Mouse (Mus musculus) CH12.LX (cell line): ENCODE data around the gene Dupd1. TPM values are rescaled to one million over a fixed set of nuclear protein-coding genes. Genes with fewer than 3 reads are reported as not detected.

Experiments
- DNase-seq: peaks from one replicate; pipeline ENCODE4 v3.0.0-alpha.2; 2013; ENCODE audit errors: extremely low read depth
- H3K27ac ChIP-seq: 2 replicates; pipeline ENCODE4 v1.5.1; 2012; ENCODE audit warnings: low read depth, mild to moderate bottlenecking, control low read depth, moderate library complexity; ENCODE audit not compliant: insufficient read depth
- H3K27me3 ChIP-seq: replicated peaks from 2 replicates; pipeline ENCODE3; 2012; ENCODE audit warnings: inconsistent platforms
- H3K36me3 ChIP-seq, 2 experiments: replicated peaks in 1 of 2; 2 replicates each; pipeline versions ENCODE3 to v1.6.1; 2012; ENCODE audit warnings: inconsistent platforms in 1 of 2, low read length in 1 of 2, mild to moderate bottlenecking in 1 of 2, mixed read lengths in 1 of 2, moderate library complexity in 1 of 2; ENCODE audit not compliant: control insufficient read depth in 1 of 2, insufficient read depth in 1 of 2
- H3K4me1 ChIP-seq, 2 experiments: 2 replicates each; pipeline ENCODE4 v1.6.1; 2012; ENCODE audit warnings: inconsistent platforms in 1 of 2, moderate library complexity in 1 of 2; ENCODE audit not compliant: insufficient read depth in 2 of 2, control insufficient read depth in 1 of 2
- H3K4me2 ChIP-seq: 2 replicates; pipeline ENCODE4 v1.6.1; 2012; ENCODE audit warnings: low read depth, mild to moderate bottlenecking, control low read depth; ENCODE audit not compliant: poor library complexity, insufficient read depth, severe bottlenecking
- H3K4me3 ChIP-seq, 3 experiments: fragments of 150-350 bp in 1 of 3; sonication (generic) in 1 of 3; replicated peaks in 1 of 3; 2 replicates each; pipeline versions ENCODE3 to v1.5.1; 2011 to 2012; ENCODE audit warnings: low read depth in 2 of 3, low read length in 2 of 3, mild to moderate bottlenecking in 2 of 3, moderate library complexity in 2 of 3, control low read depth in 1 of 3, improper control_type of control experiment in 1 of 3, inconsistent platforms in 1 of 3, mixed read lengths in 1 of 3; ENCODE audit not compliant: poor library complexity in 1 of 3
- H3K79me2 ChIP-seq: replicated peaks from 2 replicates; pipeline ENCODE4 v1.6.1; 2012; ENCODE audit warnings: mild to moderate bottlenecking, moderate library complexity; ENCODE audit not compliant: control insufficient read depth, poor library complexity, insufficient read depth, severe bottlenecking; ENCODE audit errors: extremely low read depth
- H3K9ac ChIP-seq: 2 replicates; pipeline ENCODE4 v1.6.1; 2012; ENCODE audit warnings: low read depth, mild to moderate bottlenecking, control low read depth, moderate library complexity; ENCODE audit not compliant: insufficient read depth
- H3K9me3 ChIP-seq: replicated peaks from 2 replicates; pipeline ENCODE3; 2012; ENCODE audit warnings: low read length, inconsistent platforms, mixed read lengths
- CHD1 ChIP-seq: IDR thresholded peaks from 2 replicates; pipeline ENCODE4 v1.6.1; 2012; ENCODE audit warnings: low read depth, low read length, improper control_type of control experiment, inconsistent platforms
- ELF1 ChIP-seq: IDR thresholded peaks from 2 replicates; pipeline ENCODE4 v1.6.1; 2014; ENCODE audit warnings: low read depth, mild to moderate bottlenecking, inconsistent platforms, low read length, improper control_type of control experiment
- HCFC1 ChIP-seq: IDR thresholded peaks from 2 replicates; pipeline ENCODE4 v1.6.1; 2012; ENCODE audit warnings: low read depth, mild to moderate bottlenecking, inconsistent platforms, low read length, improper control_type of control experiment
- IRF4 ChIP-seq: IDR thresholded peaks from 2 replicates; pipeline ENCODE4 v1.6.1; 2014; ENCODE audit warnings: low read depth, mild to moderate bottlenecking, inconsistent platforms, low read length, improper control_type of control experiment
- JUN ChIP-seq: IDR thresholded peaks from 2 replicates; pipeline ENCODE4 v1.6.1; 2011; ENCODE audit warnings: low read depth, mild to moderate bottlenecking, low read length, improper control_type of control experiment, moderate library complexity; ENCODE audit not compliant: insufficient read depth
- MAX ChIP-seq: IDR thresholded peaks from 2 replicates; pipeline ENCODE4 v1.6.1; 2011; ENCODE audit warnings: low read length, improper control_type of control experiment
- MAZ ChIP-seq: IDR thresholded peaks from 2 replicates; pipeline ENCODE4 v1.6.1; 2012; ENCODE audit warnings: low read depth, mild to moderate bottlenecking, inconsistent platforms, low read length, improper control_type of control experiment, moderate library complexity
- MEF2A ChIP-seq: IDR thresholded peaks from 2 replicates; pipeline ENCODE4 v1.6.1; 2014; ENCODE audit warnings: low read depth, mild to moderate bottlenecking, inconsistent platforms, low read length, improper control_type of control experiment, borderline replicate concordance
- MYC ChIP-seq: IDR thresholded peaks from 2 replicates; pipeline ENCODE4 v1.6.1; 2011; ENCODE audit warnings: low read depth, mild to moderate bottlenecking, improper control_type of control experiment, low read length
- NELFE ChIP-seq: IDR thresholded peaks from 2 replicates; pipeline ENCODE4 v1.6.1; 2011; ENCODE audit warnings: low read depth, low read length, improper control_type of control experiment
- NRF1 ChIP-seq: IDR thresholded peaks from 2 replicates; pipeline ENCODE4 v1.6.1; 2014; ENCODE audit warnings: low read depth, mild to moderate bottlenecking, inconsistent platforms, low read length, improper control_type of control experiment, moderate library complexity
- PAX5 ChIP-seq: IDR thresholded peaks from 2 replicates; pipeline ENCODE4 v1.6.1; 2012; ENCODE audit warnings: low read length, inconsistent platforms, mixed read lengths
- RCOR1 ChIP-seq: conservative IDR thresholded peaks from 2 replicates; pipeline ENCODE4 v1.6.1; 2012; ENCODE audit warnings: low read depth, mild to moderate bottlenecking, inconsistent platforms, low read length, improper control_type of control experiment
- SIN3A ChIP-seq: IDR thresholded peaks from 2 replicates; pipeline ENCODE4 v1.6.1; 2012; ENCODE audit warnings: low read length, improper control_type of control experiment, inconsistent platforms
- UBTF ChIP-seq: IDR thresholded peaks from 2 replicates; pipeline ENCODE4 v1.6.1; 2012; ENCODE audit warnings: low read depth, mild to moderate bottlenecking, inconsistent platforms, low read length, improper control_type of control experiment, moderate library complexity
- USF1 ChIP-seq: IDR thresholded peaks from 2 replicates; pipeline ENCODE4 v1.6.1; 2014; ENCODE audit warnings: low read depth, mild to moderate bottlenecking, inconsistent platforms, low read length, improper control_type of control experiment
- ZC3H11A ChIP-seq: IDR thresholded peaks from 2 replicates; pipeline ENCODE4 v1.6.1; 2012; ENCODE audit warnings: low read depth, mild to moderate bottlenecking, inconsistent platforms, low read length, improper control_type of control experiment
- ZNF384 ChIP-seq: IDR thresholded peaks from 2 replicates; pipeline ENCODE4 v1.6.1; 2012; ENCODE audit warnings: low read depth, low read length, improper control_type of control experiment, inconsistent platforms
- dilution Hi-C: fragments of 300-500 bp; cut with MboI; formaldehyde crosslinking; loops from 2 replicates; pipeline ENCODE4 v1.14.3; 2020; ENCODE audit warnings: low sequenced_read_pairs; ENCODE audit not compliant: extremely low pct_unique_long_range_greater_than_20kb, extremely low pct_ligation_motif_present
- in situ Hi-C: fragments of 300-500 bp; cut with MboI; formaldehyde crosslinking; loops from 3 replicates; pipeline ENCODE4 v1.14.3; 2019; ENCODE audit warnings: low sequenced_read_pairs, low pct_ligation_motif_present, low pct_unique_long_range_greater_than_20kb, mixed read lengths
- polyA plus RNA-seq: library from polyadenylated mRNA; unstranded; fragments of >175 nt; gene quantifications from 2 replicates; pipeline ENCODE4 v1.2.1, GENCODE M21; 2012; ENCODE audit warnings: low read depth; ENCODE audit not compliant: insufficient read length
- total RNA-seq, 2 experiments: library from RNA; depleted of rRNA; stranded (reverse); fragments of 300-350 nt in 1 of 2; fragments of >200 nt in 1 of 2; gene quantifications; 2 replicates each; pipeline ENCODE4 v1.2.3; 2012 to 2014

The Dupd1 gene
- total and polyA plus RNA-seq, 3 experiments = not detected

- Histone ChIP-seq H3K9me3 (no peaks in the 10 kb centered on the region), H3K4me2 (no peak overlapping the region), H3K27me3 (no peaks in the 10 kb centered on the region), H3K27ac (no peak overlapping the region), H3K9ac (no peak overlapping the region), H3K4me1 (no peaks in the 10 kb centered on the region), H3K36me3 (peaks cover 28 to 30% of the 10 kb centered on the region in 2 experiments), H3K4me3 (no peak overlapping the region), H3K79me2 (no peaks in the 10 kb centered on the region)
- in situ Hi-C loops = no loop called here
- dilution Hi-C loops = no loop called here
- TF ChIP-seq PAX5 (no peak), UBTF (no peak), SIN3A (no peak), ZNF384 (no peak), CHD1 (no peak), IRF4 (no peak), ZC3H11A (no peak), JUN (no peak), NRF1 (no peak), RCOR1 (no peak), NELFE (no peak), HCFC1 (no peak), ELF1 (no peak), MEF2A (no peak), USF1 (no peak), MAZ (no peak), MYC (no peak), MAX (no peak)
- DNase-seq = no peak
Observed at GRCm38 (mm10) chr14:21631665-21632200, 82.6 kb downstream of the Dupd1 start.

Other genes with a start within 250 kb of the Dupd1 start
- 10.9 and 12.3 TPM in 2 replicates for gene Kat6b, start 233.1 kb downstream of the Dupd1 start, total RNA-seq (2012; rRNA removed)
- gene Kat6b, start 233.1 kb downstream of the Dupd1 start, total RNA-seq (2014; rRNA removed) = 1.0 and 2.3 TPM in 2 replicates
- gene Kat6b, start 233.1 kb downstream of the Dupd1 start, polyA plus RNA-seq = 6.5 and 8.0 TPM in 2 replicates
- 6.6 and 7.0 TPM in 2 replicates for gene Samd8, start 36.0 kb upstream of the Dupd1 start, total RNA-seq (2012; rRNA removed)
- gene Samd8, start 36.0 kb upstream of the Dupd1 start, total RNA-seq (2014; rRNA removed) = 9.0 and 9.5 TPM in 2 replicates
- gene Samd8, start 36.0 kb upstream of the Dupd1 start, polyA plus RNA-seq = 4.7 and 5.4 TPM in 2 replicates
- gene Dusp13, start 36.6 kb upstream of the Dupd1 start, total RNA-seq (2012; rRNA removed) = not detected in 2 replicates
- not detected in 2 replicates for gene Dusp13, start 36.6 kb upstream of the Dupd1 start, total RNA-seq (2014; rRNA removed)
- gene Dusp13, start 36.6 kb upstream of the Dupd1 start, polyA plus RNA-seq = 0.34 TPM in 1 of 2 replicates, not detected in the other
- gene Vdac2, start 110.7 kb upstream of the Dupd1 start, total RNA-seq (2012; rRNA removed) = 268 and 332 TPM in 2 replicates
- gene Vdac2, start 110.7 kb upstream of the Dupd1 start, total RNA-seq (2014; rRNA removed) = 475 and 538 TPM in 2 replicates
- gene Vdac2, start 110.7 kb upstream of the Dupd1 start, polyA plus RNA-seq = 461 and 517 TPM in 2 replicates
- gene Comtd1, start 134.4 kb upstream of the Dupd1 start, total RNA-seq (2012; rRNA removed) = 30.4 and 34.9 TPM in 2 replicates
- gene Comtd1, start 134.4 kb upstream of the Dupd1 start, total RNA-seq (2014; rRNA removed) = 13.3 and 14.2 TPM in 2 replicates
- gene Comtd1, start 134.4 kb upstream of the Dupd1 start, polyA plus RNA-seq = 26.1 and 29.0 TPM in 2 replicates